Mouse (Mus musculus) intestine, postnatal 0 days (tissue): ENCODE measurements around the gene Lamb1. TPM values are rescaled to one million over a fixed set of nuclear protein-coding genes. Genes with fewer than 3 reads are reported as not detected.

ENCODE experiments used
- ATAC-seq: fragments of 200-750 bp; cut with Nextera tagmentation; 2 replicates; pipeline ENCODE4 v1.8.0; 2017; ENCODE audit warnings: mild to moderate bottlenecking, moderate TSS enrichment, moderate library complexity
- H3K27ac ChIP-seq: fragments of 300-500 bp; sonication (generic); 2 replicates; pipeline ENCODE4 v1.5.1; 2014; ENCODE audit warnings: mild to moderate bottlenecking, low read depth, low read length, moderate library complexity
- H3K27me3 ChIP-seq: fragments of 300-500 bp; sonication (generic); replicated peaks from 2 replicates; pipeline ENCODE4 v1.6.1; 2014; ENCODE audit warnings: low read length, mixed read lengths; ENCODE audit not compliant: control insufficient read depth, insufficient read depth
- H3K36me3 ChIP-seq: fragments of 300-500 bp; sonication (generic); 2 replicates; pipeline ENCODE4 v1.6.1; 2014; ENCODE audit warnings: mild to moderate bottlenecking, moderate library complexity; ENCODE audit not compliant: control insufficient read depth, insufficient read depth
- H3K4me1 ChIP-seq: fragments of 300-500 bp; sonication (generic); replicated peaks from 2 replicates; pipeline ENCODE4 v1.6.1; 2014; ENCODE audit warnings: antibody characterized with exemption, low read length, mixed read lengths; ENCODE audit not compliant: control insufficient read depth, insufficient read depth
- H3K4me2 ChIP-seq: fragments of 300-500 bp; sonication (generic); replicated peaks from 2 replicates; pipeline ENCODE4 v1.6.1; 2014; ENCODE audit warnings: low read depth, mild to moderate bottlenecking, moderate library complexity
- H3K4me3 ChIP-seq: fragments of 300-500 bp; sonication (generic); 2 replicates; pipeline ENCODE4 v1.5.1; 2014; ENCODE audit warnings: low read depth, low read length
- H3K9ac ChIP-seq: fragments of 300-500 bp; sonication (generic); 2 replicates; pipeline ENCODE4 v1.6.1; 2014; ENCODE audit warnings: mild to moderate bottlenecking, low read depth, low read length
- H3K9me3 ChIP-seq: fragments of 300-500 bp; sonication (generic); 2 replicates; pipeline ENCODE4 v1.6.1; 2016; ENCODE audit warnings: mixed run types; ENCODE audit not compliant: control insufficient read depth
- CTCF ChIP-seq: sonication (generic); IDR thresholded peaks from 2 replicates; pipeline ENCODE4 v1.5.1; 2016; ENCODE audit warnings: low read depth, mild to moderate bottlenecking, control low read depth, antibody characterized with exemption, moderate library complexity
- WGBS: fragments of 180-500 bp; shearing (Covaris S2); extraction: QIAGEN DNeasy Blood & Tissue Kit; methylation state at CpG from one replicate; pipeline ENCODE4 v1.1.7; 2014; 5-methylcytosine and 5-hydroxymethylcytosine counted together
- polyA plus RNA-seq: library from polyadenylated mRNA; unstranded; fragments of >200 nt; fragmentation: Nextera tagmentation; extraction: Ambion mirVana; gene quantifications from 2 replicates; pipeline ENCODE4 v1.2.1, GENCODE M21; 2015

Lamb1 gene
- polyA plus RNA-seq, 1 experiment from 2014 or later: 25.8 TPM

GRCm38 (mm10) chr12:31239798-31240197, 25.2 kb upstream of the Lamb1 start:
- no peaks in the 10 kb centered on the region for H3K27me3 ChIP-seq
- no peak overlapping the region for H3K4me3 ChIP-seq
- peak; percentile 41; the same call in 1 of the 2 replicates for ATAC-seq
- no peak overlapping the region for H3K4me2 ChIP-seq
- no peaks in the 10 kb centered on the region for H3K9me3 ChIP-seq
- H3K27ac ChIP-seq: no peak overlapping the region
- no peaks in the 10 kb centered on the region for H3K4me1 ChIP-seq
- 33% methylated on average over 4 of the region's 4 CpGs for WGBS
- TF ChIP-seq CTCF: no peak
- no peaks in the 10 kb centered on the region for H3K36me3 ChIP-seq
- no peak overlapping the region for H3K9ac ChIP-seq

DNA sequence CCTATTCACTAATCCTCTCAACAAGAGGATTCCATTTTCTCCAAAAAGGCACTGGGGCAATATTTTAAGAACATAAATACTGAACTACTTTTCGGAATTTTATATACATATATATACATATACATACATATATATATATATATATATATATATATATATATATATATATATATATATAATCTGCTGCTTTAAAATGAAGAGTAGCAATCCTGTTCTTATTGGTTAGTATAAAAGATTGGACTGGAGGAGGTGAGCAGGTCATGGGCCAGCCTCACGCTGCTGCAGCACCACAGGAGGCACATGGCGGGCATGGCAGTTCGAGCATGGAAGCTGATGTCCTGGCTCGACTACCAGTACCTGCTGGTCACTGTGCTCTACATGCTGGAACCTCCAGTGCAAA, 24.6 kb upstream of the Lamb1 start, which contains the start of gene Gm6993:
Gene Gm6993 (plus strand): TSS at position 301 of the 400 bp plus-strand sequence.
- no peak within 1 kb of the TSS for H3K27ac ChIP-seq
- WGBS: 91% methylated on average over 5 of the region's 5 CpGs
- TF ChIP-seq CTCF: no peak
- no peak for ATAC-seq
- H3K4me2 ChIP-seq: no peak within 1 kb of the TSS
- H3K4me3 ChIP-seq: no peak within 1 kb of the TSS
- no peaks in the 10 kb centered on the region for H3K9me3 ChIP-seq
- H3K9ac ChIP-seq: no peak within 1 kb of the TSS
- no peaks in the 10 kb centered on the region for H3K36me3 ChIP-seq
- no peaks in the 10 kb centered on the region for H3K27me3 ChIP-seq
- H3K4me1 ChIP-seq: no peaks in the 10 kb centered on the region

DNA sequence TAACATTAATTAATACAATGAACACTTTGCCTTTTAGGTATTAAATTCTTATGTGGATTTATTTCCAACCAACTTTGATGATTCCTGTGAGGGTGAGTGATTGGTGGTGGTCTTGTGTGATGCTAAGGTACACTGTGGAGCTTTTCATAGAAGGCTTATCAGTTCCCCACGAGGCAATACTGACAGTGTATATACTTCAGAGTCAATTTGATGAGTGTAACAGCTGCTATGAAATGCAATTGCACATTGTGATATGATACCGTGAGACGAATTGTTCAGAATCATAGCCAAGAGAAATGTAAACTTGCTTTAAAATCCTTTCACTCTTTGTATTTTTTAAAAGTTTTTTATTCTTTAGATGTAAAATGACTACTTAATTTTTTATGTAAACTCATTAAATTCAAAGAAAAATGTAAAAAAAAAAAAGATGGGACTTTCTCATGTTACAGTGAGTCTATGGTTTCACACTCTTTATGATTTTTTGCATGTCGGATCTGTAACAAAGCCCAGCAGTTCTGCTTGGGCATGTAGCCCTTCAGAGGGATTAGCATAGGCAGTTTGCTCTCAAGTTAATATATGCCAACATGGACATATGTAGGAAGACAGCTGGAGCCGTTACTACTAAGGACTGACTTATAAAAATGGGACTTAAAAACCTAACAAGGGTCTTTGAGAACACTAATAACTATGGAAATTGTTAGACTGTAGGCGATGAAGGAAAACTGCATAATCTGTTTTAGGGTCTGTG, 23.3 kb upstream of the Lamb1 start:
- Histone ChIP-seq H3K27ac (no peak overlapping the region), H3K4me3 (no peak overlapping the region), H3K9ac (no peak overlapping the region), H3K27me3 (no peaks in the 10 kb centered on the region), H3K36me3 (no peaks in the 10 kb centered on the region), H3K4me2 (no peak overlapping the region), H3K4me1 (no peaks in the 10 kb centered on the region), H3K9me3 (no peaks in the 10 kb centered on the region)
- ATAC-seq: no peak
- no peak for TF ChIP-seq CTCF
- WGBS: 61% methylated on average over 6 of the region's 6 CpGs

GRCm38 (mm10) chr12:31244001-31244400, 21.0 kb upstream of the Lamb1 start:
- no peak overlapping the region for H3K27ac ChIP-seq
- H3K9ac ChIP-seq: no peak overlapping the region
- ATAC-seq: no peak
- H3K27me3 ChIP-seq: no peaks in the 10 kb centered on the region
- no peaks in the 10 kb centered on the region for H3K4me1 ChIP-seq
- H3K4me2 ChIP-seq: no peak overlapping the region
- no peaks in the 10 kb centered on the region for H3K36me3 ChIP-seq
- 75% methylated on average over 2 of the region's 2 CpGs for WGBS
- H3K4me3 ChIP-seq: no peak overlapping the region
- no peak for TF ChIP-seq CTCF
- H3K9me3 ChIP-seq: no peaks in the 10 kb centered on the region

- TF ChIP-seq CTCF: no peak
- Histone ChIP-seq H3K27ac (no peak overlapping the region), H3K4me2 (no peak overlapping the region), H3K4me1 (no peaks in the 10 kb centered on the region), H3K36me3 (no peaks in the 10 kb centered on the region), H3K4me3 (no peak overlapping the region), H3K9me3 (no peaks in the 10 kb centered on the region), H3K27me3 (no peaks in the 10 kb centered on the region), H3K9ac (no peak overlapping the region)
- ATAC-seq: no peak
- 88% methylated on average over 3 of the region's 3 CpGs for WGBS
Measured at GRCm38 (mm10) chr12:31244691-31245090, 20.3 kb upstream of the Lamb1 start.

GRCm38 (mm10) chr12:31246153-31246552, 18.9 kb upstream of the Lamb1 start:
- Histone ChIP-seq H3K27me3 (no peaks in the 10 kb centered on the region), H3K36me3 (no peaks in the 10 kb centered on the region), H3K27ac (no peak overlapping the region), H3K4me1 (no peaks in the 10 kb centered on the region), H3K4me3 (no peak overlapping the region), H3K9me3 (no peaks in the 10 kb centered on the region), H3K4me2 (no peak overlapping the region), H3K9ac (no peak overlapping the region)
- 57% methylated on average over 3 of the region's 3 CpGs for WGBS
- no peak for ATAC-seq
- no peak for TF ChIP-seq CTCF
